In the genomic region with DNA sequence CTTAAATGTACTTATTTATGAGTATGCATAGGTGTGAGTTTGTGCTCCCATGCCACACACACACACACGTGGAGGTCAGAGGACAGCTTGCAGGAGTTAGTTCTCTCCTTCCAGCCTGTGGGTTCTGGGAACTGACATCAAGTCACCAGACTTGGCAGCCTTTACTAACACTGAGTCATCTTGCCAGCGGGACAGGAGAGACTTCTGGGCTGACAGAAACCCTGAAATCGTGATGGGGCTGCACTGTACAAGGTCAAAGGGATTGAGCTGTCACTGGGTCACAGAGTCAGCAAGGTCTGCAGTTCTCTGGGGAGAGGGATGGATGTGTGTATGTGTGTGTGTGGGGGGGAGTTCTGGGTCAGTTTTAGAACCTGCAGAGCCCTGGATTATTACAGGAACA, we compare ENCODE assay signal across 11 mouse cellular contexts. TPM values are rescaled to one million over a fixed set of nuclear protein-coding genes. Genes with fewer than 3 reads are reported as not detected.
DNase-seq lines count a peak whose midpoint lies in the region; ATAC-seq and TF ChIP-seq lines count a peak whose summit lies in the region.
"Had no signal": no experiment of that assay in that cellular context is flagged by ENCODE, and none has a peak within 500 bp of the region (broad histone marks: within the 10 kb centered on the region; RNA-seq: fewer than 3 reads in every experiment).

No protein-coding gene starts in this region.

- peaks cover 7% of the 10 kb centered on the region; the same call in 1 of the 2 replicates for H3K9me3 ChIP-seq in embryonic facial prominence, embryonic 10.5 days

- no peak for TF ChIP-seq CTCF in heart, adult 2 months (IDR thresholded peaks at IDR 0.05)

- WGBS in heart, adult 2 months, result 14% methylated on average over 3 of the region's 3 CpGs
- 85% methylated on average over 3 of the region's 3 CpGs for WGBS in embryonic facial prominence, embryonic 10.5 days

- no peak overlapping the region for H3K27ac ChIP-seq in heart, adult 2 months
- no peak overlapping the region for H3K27ac ChIP-seq in embryonic facial prominence, embryonic 10.5 days (replicated peaks)

- H3K4me3 ChIP-seq in heart, adult 2 months, result no peak overlapping the region
- no peak overlapping the region for H3K4me3 ChIP-seq in embryonic facial prominence, embryonic 10.5 days
- H3K4me3 ChIP-seq: midbrain, embryonic 10.5 days had no signal

- no peaks in the 10 kb centered on the region for H3K36me3 ChIP-seq in heart, adult 2 months (ENCODE audit: control insufficient read depth, insufficient read depth, low read length)
- peaks cover 23% of the 10 kb centered on the region for H3K36me3 ChIP-seq in embryonic facial prominence, embryonic 10.5 days (replicated peaks)

- intact Hi-C loops in heart, adult 2 months (cut with DNase I), result no loop called here
- intact Hi-C loops in heart, postnatal 25 days (cut with DNase I), result no loop called here

- TF ChIP-seq POLR2A in heart, adult 2 months (IDR thresholded peaks at IDR 0.05; ENCODE audit: insufficient read depth, low read depth, low read length), result no peak

- H3K4me1 ChIP-seq in heart, adult 2 months (ENCODE audit: control insufficient read depth, insufficient read depth, low read length), result peaks cover 2% of the 10 kb centered on the region; the same call in 1 of the 2 replicates
- peaks cover 2% of the 10 kb centered on the region; the same call in 1 of the 2 replicates for H3K4me1 ChIP-seq in embryonic facial prominence, embryonic 10.5 days

- H3K27me3 ChIP-seq in heart, adult 2 months (ENCODE audit: control insufficient read depth, insufficient read depth, low read length), result no peaks in the 10 kb centered on the region
- H3K27me3 ChIP-seq in embryonic facial prominence, embryonic 10.5 days (replicated peaks; ENCODE audit: low read depth, poor library complexity, severe bottlenecking), result no peaks in the 10 kb centered on the region

- TF ChIP-seq EP300 in heart, adult 2 months (IDR thresholded peaks at IDR 0.05; ENCODE audit: insufficient read depth, low read depth, low read length), result no peak

- H3K79me2 ChIP-seq in heart, adult 2 months (replicated peaks; ENCODE audit: control insufficient read depth, insufficient read depth, low read length), result no peaks in the 10 kb centered on the region

- ATAC-seq in monocyte, adult 5-6 weeks (replicated peaks; ENCODE audit: insufficient number of reproducible peaks, low FRiP score, low TSS enrichment, poor library complexity, severe bottlenecking), result no peak
- ATAC-seq: forebrain, postnatal 0 days; inflammation-experienced regulatory T-cells, adult 6 months had no signal

- H3K9ac ChIP-seq in heart, adult 2 months (ENCODE audit: low read depth, low read length), result no peak overlapping the region
- H3K9ac ChIP-seq: forebrain, postnatal 0 days had no signal

- DNase-seq in heart, adult 2 months, result peak; percentile 37 to 49
- no peak for DNase-seq in heart, postnatal 25 days (ENCODE audit: low spot score)
- peak; percentile 75 for DNase-seq in 3T3-L1 (ENCODE audit: low read depth, low spot score)
- DNase-seq in adrenal gland, postnatal 25 days, result peak; percentile 75
- DNase-seq in heart, adult 8-10 months (ENCODE audit: low spot score), result peak; percentile 41
- DNase-seq in embryonic facial prominence, embryonic 10.5 days (ENCODE audit: low spot score), result no peak
- no peak for DNase-seq in thymus, postnatal 25 days
- DNase-seq: forebrain, postnatal 0 days had no signal

RNA-seq across cellular contexts. Expression of a gene that starts 36.6 kb away (rescaled TPM):
- 10 to 100 TPM in 1 of 2 experiments, 1 to 10 TPM in 1; 9.4 to 16.0 TPM for total RNA-seq in heart, adult 2 months (2021)
- polyA plus RNA-seq in heart, adult 2 months (2012; rRNA removed), result 21.3 and 23.8 TPM in 2 replicates
- 10 to 100 TPM; 15.6 to 18.9 TPM for total RNA-seq in heart, postnatal 25 days (2021)
- 55.1 TPM in 2 replicates for total RNA-seq in adrenal gland, postnatal 25 days (2021)
- 1 to 10 TPM; 7.3 to 9.9 (median 9.0) TPM for total RNA-seq in heart, adult 8-10 months (2022)
- polyA plus RNA-seq in embryonic facial prominence, embryonic 10.5 days (2016; fragmentation: Nextera tagmentation; extraction: Ambion mirVana), result 20.7 and 25.3 TPM in 2 replicates
- total RNA-seq in monocyte, adult 5-6 weeks (2017), result not detected in 3 replicates
- polyA plus RNA-seq: inflammation-experienced regulatory T-cells, adult 6 months had no signal

Comparison
In these comparisons a context has a peak if more than half of its experiments do, and no peak if none do; other contexts are left out.
1. DNase-seq: peak in heart, adult 2 months (2 of 2), 3T3-L1 (single experiment), adrenal gland, postnatal 25 days (single experiment) and heart, adult 8-10 months (single experiment); none in heart, postnatal 25 days (single experiment), embryonic facial prominence, embryonic 10.5 days (single experiment) and thymus, postnatal 25 days (single experiment).